Mouse (Mus musculus): Measurements from ENCODE around the gene Marveld2. TPM values are rescaled to one million over a fixed set of nuclear protein-coding genes. Genes with fewer than 3 reads are reported as not detected.

Gene Marveld2
- polyA plus RNA-seq, 1 experiment from 2014 or later: 16.8 TPM

DNA sequence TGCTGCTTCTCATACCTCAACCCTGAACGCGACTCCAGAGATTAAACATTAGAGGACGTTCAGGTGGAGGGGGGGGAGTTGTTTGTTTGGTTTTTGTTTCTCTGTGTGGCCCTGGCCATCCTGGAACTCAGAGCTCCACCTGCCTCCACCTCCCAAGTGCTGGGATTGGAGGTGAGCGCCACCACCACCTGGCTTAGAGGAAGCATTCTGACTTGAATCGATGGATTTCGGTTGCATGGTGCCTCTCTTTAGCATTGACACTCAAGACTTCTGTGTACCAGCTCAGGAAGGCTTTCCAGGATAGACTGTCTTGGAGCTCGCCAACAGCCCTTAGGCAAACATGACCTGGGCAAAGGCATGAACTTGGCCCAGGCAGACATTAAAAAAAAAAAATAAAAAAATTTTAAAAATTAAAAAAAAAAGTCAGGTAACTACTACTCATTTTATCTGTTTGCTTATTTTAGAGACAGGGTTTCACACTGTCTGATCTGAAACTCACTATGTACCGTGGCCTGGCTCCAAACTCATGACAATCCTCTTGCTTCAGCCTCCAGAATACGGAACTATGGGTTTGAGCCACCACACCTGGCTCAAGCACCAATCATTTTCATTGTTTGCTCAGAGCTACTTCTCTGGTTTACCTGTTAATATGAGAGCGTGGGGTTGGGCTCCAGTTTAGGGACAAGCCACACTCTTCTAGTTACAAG is 13.6 kb downstream of the Marveld2 start:
- H3K9ac ChIP-seq (replicated peaks; ENCODE audit: low read depth, low read length): no peak overlapping the region
- WGBS: 84% methylated on average over 10 of the region's 10 CpGs
- H3K4me2 ChIP-seq (replicated peaks; ENCODE audit: low read depth, low read length): no peak overlapping the region
- H3K27me3 ChIP-seq (ENCODE audit: control insufficient read depth, insufficient read depth, low read length): no peaks in the 10 kb centered on the region
- H3K36me3 ChIP-seq (ENCODE audit: control insufficient read depth, insufficient read depth, low read length): no peaks in the 10 kb centered on the region
- no peak overlapping the region for H3K4me3 ChIP-seq (ENCODE audit: low read depth, low read length)
- H3K9me3 ChIP-seq (ENCODE audit: control insufficient read depth, low read depth, low read length): peaks cover 4% of the 10 kb centered on the region; the same call in 1 of the 2 replicates
- no peak for ATAC-seq (ENCODE audit: insufficient number of reproducible peaks, insufficient read depth, low FRiP score, low read depth)
- no peaks in the 10 kb centered on the region for H3K4me1 ChIP-seq (ENCODE audit: control insufficient read depth, insufficient read depth, low read length)
- H3K27ac ChIP-seq (ENCODE audit: low read length): no peak overlapping the region

DNA sequence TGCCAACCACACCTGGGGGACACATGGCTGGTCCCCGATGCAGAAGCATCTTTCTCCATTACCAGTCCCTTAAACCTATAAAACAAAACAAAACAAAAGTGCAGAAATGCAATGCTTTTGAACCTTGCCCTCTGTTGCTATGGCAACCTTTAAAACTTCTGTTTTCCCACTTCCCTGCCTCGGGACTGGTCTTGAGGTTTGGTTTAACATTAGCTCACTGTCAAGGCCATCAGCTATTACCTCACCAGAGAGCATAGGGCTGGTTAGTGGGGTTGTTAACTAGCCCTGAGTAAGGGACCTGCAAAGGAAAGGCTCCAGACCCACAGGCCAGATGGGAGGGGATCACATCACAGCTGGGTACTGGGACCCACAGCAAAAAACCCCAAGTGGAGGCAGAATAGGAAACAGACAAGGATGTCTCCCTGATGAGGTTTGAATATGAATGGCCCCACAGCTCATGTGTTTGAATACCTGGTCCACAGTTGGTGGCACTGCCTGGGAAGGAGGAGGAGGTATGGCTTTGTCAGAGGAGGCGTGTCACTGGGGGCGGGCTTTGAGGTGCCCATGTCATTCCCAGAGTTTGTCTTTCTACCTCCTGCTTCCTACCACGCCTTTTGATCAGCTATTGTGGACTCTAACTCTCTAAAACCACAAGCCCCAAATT is 14.4 kb downstream of the Marveld2 start:
- H3K9me3 ChIP-seq (ENCODE audit: control insufficient read depth, low read depth, low read length): no peaks in the 10 kb centered on the region
- H3K27ac ChIP-seq (ENCODE audit: low read length): no peak overlapping the region
- 64% methylated on average over 5 of the region's 5 CpGs for whole genome bisulfite sequencing
- H3K36me3 ChIP-seq (ENCODE audit: control insufficient read depth, insufficient read depth, low read length): no peaks in the 10 kb centered on the region
- H3K9ac ChIP-seq (replicated peaks; ENCODE audit: low read depth, low read length): no peak overlapping the region
- H3K27me3 ChIP-seq (ENCODE audit: control insufficient read depth, insufficient read depth, low read length): no peaks in the 10 kb centered on the region
- H3K4me1 ChIP-seq (ENCODE audit: control insufficient read depth, insufficient read depth, low read length): no peaks in the 10 kb centered on the region
- no peak overlapping the region for H3K4me2 ChIP-seq (replicated peaks; ENCODE audit: low read depth, low read length)
- ATAC-seq (ENCODE audit: insufficient number of reproducible peaks, insufficient read depth, low FRiP score, low read depth): no peak
- H3K4me3 ChIP-seq (ENCODE audit: low read depth, low read length): no peak overlapping the region

DNA sequence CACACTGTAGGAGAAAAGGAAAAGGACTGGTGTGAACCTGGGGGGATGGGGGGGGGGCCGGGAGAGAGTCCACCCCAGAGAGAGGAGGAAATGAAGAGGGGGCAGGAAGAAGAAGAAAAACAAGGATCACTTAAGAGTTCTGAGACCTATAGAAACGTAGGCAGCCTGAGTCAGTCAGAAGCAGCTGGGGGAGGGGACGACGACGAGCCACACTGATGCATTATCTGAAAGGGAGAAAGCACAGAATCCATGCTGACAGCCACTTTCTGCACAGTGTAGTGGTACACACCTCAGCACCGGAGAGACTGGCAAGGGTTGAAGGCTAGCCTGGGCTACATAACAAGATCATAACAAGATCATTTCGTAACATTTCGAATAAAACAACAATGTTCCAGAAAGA is 15.7 kb downstream of the Marveld2 start:
- Histone ChIP-seq H3K4me2 (replicated peaks; ENCODE audit: low read depth, low read length) (no peak overlapping the region), H3K27ac (ENCODE audit: low read length) (no peak overlapping the region)
- 61% methylated on average over 8 of the region's 8 CpGs for WGBS

DNA sequence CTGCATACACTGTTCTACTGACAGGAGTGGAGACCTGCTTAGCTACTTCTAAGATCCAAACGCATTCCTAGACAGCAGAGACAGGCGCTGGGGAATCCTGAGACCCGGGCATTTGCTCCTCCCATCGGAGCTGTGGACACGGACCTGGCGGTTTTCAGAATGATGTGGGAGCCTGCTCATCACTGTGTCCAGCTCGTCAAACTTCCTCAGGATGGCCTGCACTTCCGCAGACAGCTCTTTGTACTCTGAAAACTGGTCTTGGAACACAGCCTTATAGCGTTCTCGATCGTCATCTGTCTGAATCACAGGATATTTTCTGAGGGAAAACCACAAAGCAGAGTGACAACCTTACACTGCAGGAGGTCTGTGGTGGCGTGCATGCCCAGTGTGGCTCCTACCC is 16.5 kb downstream of the Marveld2 start:
- H3K4me2 ChIP-seq (replicated peaks; ENCODE audit: low read depth, low read length): no peak overlapping the region
- no peaks in the 10 kb centered on the region; the same call in 1 of the 2 replicates for H3K36me3 ChIP-seq (ENCODE audit: control insufficient read depth, insufficient read depth, low read length)
- ATAC-seq (ENCODE audit: insufficient number of reproducible peaks, insufficient read depth, low FRiP score, low read depth): no peak
- no peaks in the 10 kb centered on the region for H3K4me1 ChIP-seq (ENCODE audit: control insufficient read depth, insufficient read depth, low read length)
- H3K27ac ChIP-seq (ENCODE audit: low read length): no peak overlapping the region
- H3K9ac ChIP-seq (replicated peaks; ENCODE audit: low read depth, low read length): no peak overlapping the region
- no peaks in the 10 kb centered on the region for H3K9me3 ChIP-seq (ENCODE audit: control insufficient read depth, low read depth, low read length)
- no peaks in the 10 kb centered on the region for H3K27me3 ChIP-seq (ENCODE audit: control insufficient read depth, insufficient read depth, low read length)
- H3K4me3 ChIP-seq (ENCODE audit: low read depth, low read length): no peak overlapping the region
- 80% methylated on average over 12 of the region's 12 CpGs for WGBS

More for the DNA sequence above, 15.7 kb downstream of the Marveld2 start:
- no peak overlapping the region for H3K4me3 ChIP-seq (ENCODE audit: low read depth, low read length)
- no peaks in the 10 kb centered on the region; the same call in 1 of the 2 replicates for H3K36me3 ChIP-seq (ENCODE audit: control insufficient read depth, insufficient read depth, low read length)
- no peaks in the 10 kb centered on the region for H3K27me3 ChIP-seq (ENCODE audit: control insufficient read depth, insufficient read depth, low read length)
- no peaks in the 10 kb centered on the region for H3K9me3 ChIP-seq (ENCODE audit: control insufficient read depth, low read depth, low read length)
- H3K9ac ChIP-seq (replicated peaks; ENCODE audit: low read depth, low read length): no peak overlapping the region
- H3K4me1 ChIP-seq (ENCODE audit: control insufficient read depth, insufficient read depth, low read length): no peaks in the 10 kb centered on the region
- ATAC-seq (ENCODE audit: insufficient number of reproducible peaks, insufficient read depth, low FRiP score, low read depth): no peak

DNA sequence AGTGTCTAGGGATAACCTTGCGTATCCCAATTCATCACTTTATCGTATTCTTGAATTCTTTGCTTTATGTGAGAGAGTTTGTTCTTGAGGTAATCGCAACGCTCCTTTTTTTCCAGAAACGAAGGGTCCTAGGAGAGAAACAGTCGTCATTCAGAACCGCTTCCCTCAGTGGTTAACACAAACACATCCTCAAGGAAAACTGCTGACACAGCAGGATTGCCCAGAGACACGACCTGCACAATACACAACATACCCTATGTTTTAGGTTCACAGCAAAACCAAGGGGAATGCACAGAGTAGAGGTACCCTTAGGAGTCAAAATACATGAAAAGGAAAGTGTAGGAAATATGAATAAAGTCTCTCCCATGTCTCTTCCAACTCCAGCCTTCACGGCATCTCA is 19.5 kb downstream of the Marveld2 start:
- no peak overlapping the region for H3K27ac ChIP-seq (ENCODE audit: low read length)
- no peak overlapping the region for H3K9ac ChIP-seq (replicated peaks; ENCODE audit: low read depth, low read length)
- no peak for ATAC-seq (ENCODE audit: insufficient number of reproducible peaks, insufficient read depth, low FRiP score, low read depth)
- no peak overlapping the region for H3K4me3 ChIP-seq (ENCODE audit: low read depth, low read length)
- H3K9me3 ChIP-seq (ENCODE audit: control insufficient read depth, low read depth, low read length): no peaks in the 10 kb centered on the region
- no peaks in the 10 kb centered on the region for H3K27me3 ChIP-seq (ENCODE audit: control insufficient read depth, insufficient read depth, low read length)
- no peaks in the 10 kb centered on the region for H3K4me1 ChIP-seq (ENCODE audit: control insufficient read depth, insufficient read depth, low read length)
- H3K4me2 ChIP-seq (replicated peaks; ENCODE audit: low read depth, low read length): no peak overlapping the region
- WGBS: 82% methylated on average over 9 of the region's 9 CpGs
- H3K36me3 ChIP-seq (ENCODE audit: control insufficient read depth, insufficient read depth, low read length): no peaks in the 10 kb centered on the region; the same call in 1 of the 2 replicates

DNA sequence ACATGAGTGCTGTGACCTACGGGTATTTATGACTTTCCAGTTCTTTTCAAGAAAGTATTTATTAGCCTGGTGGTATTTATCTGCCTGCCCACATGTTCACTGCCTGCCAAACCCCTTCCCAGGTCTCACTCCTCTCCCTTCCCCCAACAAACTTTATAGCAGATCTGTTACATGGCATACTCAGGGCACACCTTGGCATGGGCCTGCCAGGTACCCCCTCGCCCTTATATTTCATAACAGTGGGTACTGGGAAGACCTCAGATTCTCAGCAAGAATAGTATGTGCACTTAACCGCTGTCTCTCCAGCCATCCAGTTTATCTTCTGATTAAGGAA is 21.3 kb downstream of the Marveld2 start:
- WGBS: 82% methylated on average over 3 of the region's 3 CpGs
- Histone ChIP-seq H3K27me3 (ENCODE audit: control insufficient read depth, insufficient read depth, low read length) (no peaks in the 10 kb centered on the region), H3K9ac (replicated peaks; ENCODE audit: low read depth, low read length) (no peak overlapping the region), H3K4me2 (replicated peaks; ENCODE audit: low read depth, low read length) (no peak overlapping the region), H3K36me3 (ENCODE audit: control insufficient read depth, insufficient read depth, low read length) (no peaks in the 10 kb centered on the region; the same call in 1 of the 2 replicates), H3K27ac (ENCODE audit: low read length) (no peak overlapping the region), H3K9me3 (ENCODE audit: control insufficient read depth, low read depth, low read length) (no peaks in the 10 kb centered on the region), H3K4me3 (ENCODE audit: low read depth, low read length) (no peak overlapping the region), H3K4me1 (ENCODE audit: control insufficient read depth, insufficient read depth, low read length) (no peaks in the 10 kb centered on the region)
- ATAC-seq (ENCODE audit: insufficient number of reproducible peaks, insufficient read depth, low FRiP score, low read depth): no peak

DNA sequence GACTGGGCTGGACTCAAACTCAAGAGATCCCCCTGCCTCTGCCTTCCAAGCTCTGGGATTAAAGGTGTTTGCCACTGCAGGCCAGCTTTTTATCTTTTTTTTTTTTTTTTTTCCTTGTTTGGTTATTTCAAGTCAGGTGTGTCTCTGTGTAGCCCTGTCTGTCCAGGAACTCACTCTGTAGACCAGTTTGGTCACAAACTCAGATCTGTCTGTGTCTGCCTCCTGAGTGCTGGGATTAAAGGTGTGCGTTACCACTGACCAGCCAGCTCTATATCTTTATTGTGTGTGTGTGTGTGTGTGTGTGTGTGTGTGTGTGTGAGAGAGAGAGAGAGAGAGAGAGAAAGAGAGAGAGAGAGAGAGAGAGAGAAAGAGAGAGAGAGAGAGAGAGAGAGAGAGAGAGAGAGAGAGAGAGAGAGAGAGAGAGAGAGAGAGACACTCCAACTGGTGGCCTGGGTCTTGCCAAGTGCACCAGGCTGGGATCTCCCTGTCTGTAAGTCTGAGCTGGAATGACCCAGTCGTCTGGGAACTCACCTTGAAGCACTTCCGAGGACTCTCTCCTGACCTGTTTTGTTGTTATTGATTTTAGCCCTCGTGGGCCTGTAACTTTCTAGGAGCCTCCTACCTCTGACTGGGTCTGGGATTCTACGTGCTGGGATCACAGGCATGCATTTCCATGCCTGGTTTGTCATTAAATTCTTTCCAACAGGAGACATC is 21.8 kb downstream of the Marveld2 start:
- 63% methylated on average over 5 of the region's 5 CpGs for WGBS
- H3K4me2 ChIP-seq (replicated peaks; ENCODE audit: low read depth, low read length): no peak overlapping the region
- no peaks in the 10 kb centered on the region; the same call in 1 of the 2 replicates for H3K36me3 ChIP-seq (ENCODE audit: control insufficient read depth, insufficient read depth, low read length)
- no peaks in the 10 kb centered on the region for H3K4me1 ChIP-seq (ENCODE audit: control insufficient read depth, insufficient read depth, low read length)
- no peaks in the 10 kb centered on the region for H3K9me3 ChIP-seq (ENCODE audit: control insufficient read depth, low read depth, low read length)
- H3K4me3 ChIP-seq (ENCODE audit: low read depth, low read length): no peak overlapping the region
- ATAC-seq (ENCODE audit: insufficient number of reproducible peaks, insufficient read depth, low FRiP score, low read depth): no peak
- no peak overlapping the region for H3K27ac ChIP-seq (ENCODE audit: low read length)
- no peak overlapping the region for H3K9ac ChIP-seq (replicated peaks; ENCODE audit: low read depth, low read length)
- H3K27me3 ChIP-seq (ENCODE audit: control insufficient read depth, insufficient read depth, low read length): no peaks in the 10 kb centered on the region

DNA sequence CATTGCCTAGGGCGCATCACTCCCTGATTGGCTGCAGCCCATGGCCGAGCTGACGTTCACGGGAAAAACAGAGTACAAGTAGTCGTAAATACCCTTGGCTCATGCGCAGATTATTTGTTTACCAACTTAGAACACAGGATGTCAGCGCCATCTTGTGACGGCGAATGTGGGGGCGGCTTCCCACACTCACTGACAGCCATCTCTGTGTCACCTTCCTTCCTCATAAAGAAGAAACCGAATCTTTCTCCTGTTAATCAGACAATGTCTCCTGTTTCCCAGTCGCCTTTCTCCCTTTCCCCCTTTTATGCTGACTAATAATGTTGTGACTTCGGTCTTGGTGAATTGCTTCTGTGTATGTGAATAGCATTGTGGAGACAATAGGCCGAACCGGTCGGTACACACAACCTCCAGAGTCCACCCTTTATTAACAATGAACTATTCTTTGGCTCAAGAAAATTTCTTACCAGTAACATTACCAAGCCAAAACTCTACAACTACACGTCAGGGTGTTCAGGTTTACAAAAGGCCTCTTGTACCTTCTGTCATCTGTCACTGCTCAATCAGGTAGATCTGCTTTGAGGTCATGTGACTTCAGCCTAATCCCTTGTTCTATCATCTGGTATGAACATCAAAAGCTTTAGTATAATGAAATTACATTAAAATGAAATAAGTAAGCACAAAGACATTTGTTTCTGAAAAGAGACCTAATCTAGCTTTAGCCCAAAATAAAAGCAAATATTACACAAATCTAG is 22.6 kb downstream of the Marveld2 start:
- H3K9me3 ChIP-seq (ENCODE audit: control insufficient read depth, low read depth, low read length): no peaks in the 10 kb centered on the region
- no peak overlapping the region for H3K9ac ChIP-seq (replicated peaks; ENCODE audit: low read depth, low read length)
- no peak overlapping the region for H3K27ac ChIP-seq (ENCODE audit: low read length)
- H3K4me1 ChIP-seq (ENCODE audit: control insufficient read depth, insufficient read depth, low read length): no peaks in the 10 kb centered on the region
- no peaks in the 10 kb centered on the region for H3K27me3 ChIP-seq (ENCODE audit: control insufficient read depth, insufficient read depth, low read length)
- no peak overlapping the region for H3K4me3 ChIP-seq (ENCODE audit: low read depth, low read length)
- no peak for ATAC-seq (ENCODE audit: insufficient number of reproducible peaks, insufficient read depth, low FRiP score, low read depth)
- H3K36me3 ChIP-seq (ENCODE audit: control insufficient read depth, insufficient read depth, low read length): no peaks in the 10 kb centered on the region; the same call in 1 of the 2 replicates
- no peak overlapping the region for H3K4me2 ChIP-seq (replicated peaks; ENCODE audit: low read depth, low read length)
- WGBS: 61% methylated on average over 11 of the region's 17 CpGs

Data from stomach, embryonic 14.5 days (tissue).